Mouse (Mus musculus) kidney, postnatal 0 days (tissue): ENCODE data around the gene Rdh5. TPM values are rescaled to one million over a fixed set of nuclear protein-coding genes. Genes with fewer than 3 reads are reported as not detected.

ENCODE experiments used
- ATAC-seq: fragments of 200-750 bp; cut with Nextera tagmentation; replicated peaks from 2 replicates; pipeline ENCODE4 v1.8.0; 2017; ENCODE audit warnings: low read depth, moderate number of reproducible peaks, moderate TSS enrichment, moderate library complexity; ENCODE audit not compliant: low FRiP score
- DNase-seq: peaks from one replicate; pipeline ENCODE4 v3.0.0-alpha.2; 2016; ENCODE audit warnings: low spot score
- H3K27ac ChIP-seq: fragments of 300-500 bp; sonication (generic); 2 replicates; pipeline ENCODE4 v1.5.1; 2014; ENCODE audit warnings: mild to moderate bottlenecking
- H3K27me3 ChIP-seq: fragments of 300-500 bp; sonication (generic); 2 replicates; pipeline ENCODE4 v1.6.1; 2014; ENCODE audit warnings: low read length, mixed read lengths; ENCODE audit not compliant: insufficient read depth
- H3K36me3 ChIP-seq: fragments of 300-500 bp; sonication (generic); 2 replicates; pipeline ENCODE4 v1.6.1; 2014; ENCODE audit warnings: low read length, mixed read lengths; ENCODE audit not compliant: insufficient read depth
- H3K4me1 ChIP-seq: fragments of 300-500 bp; sonication (generic); replicated peaks from 2 replicates; pipeline ENCODE4 v1.6.1; 2014; ENCODE audit warnings: antibody characterized with exemption, low read length, mixed read lengths; ENCODE audit not compliant: insufficient read depth
- H3K4me2 ChIP-seq: fragments of 300-500 bp; sonication (generic); 2 replicates; pipeline ENCODE4 v1.6.1; 2014; ENCODE audit warnings: mild to moderate bottlenecking, low read length, moderate library complexity, mixed read lengths
- H3K4me3 ChIP-seq: fragments of 300-500 bp; sonication (generic); replicated peaks from 2 replicates; pipeline ENCODE4 v1.5.1; 2014; ENCODE audit warnings: low read depth, low read length
- H3K9ac ChIP-seq: fragments of 300-500 bp; sonication (generic); 2 replicates; pipeline ENCODE4 v1.6.1; 2014; ENCODE audit warnings: low read depth, low read length
- H3K9me3 ChIP-seq: fragments of 300-500 bp; sonication (generic); replicated peaks from 2 replicates; pipeline ENCODE4 v1.6.1; 2016; ENCODE audit warnings: low read length, inconsistent platforms, mixed read lengths
- CTCF ChIP-seq: IDR thresholded peaks from 2 replicates; pipeline ENCODE4 v1.5.1; 2016; ENCODE audit warnings: antibody characterized with exemption, low read depth, mild to moderate bottlenecking, moderate library complexity
- WGBS: fragments of 180-500 bp; shearing (Covaris S2); extraction: QIAGEN DNeasy Blood & Tissue Kit; methylation state at CpG from one replicate; pipeline ENCODE4 v1.1.7; 2014; 5-methylcytosine and 5-hydroxymethylcytosine counted together
- polyA plus RNA-seq: library from polyadenylated mRNA; unstranded; fragments of >200 nt; fragmentation: Nextera tagmentation; extraction: Ambion mirVana; gene quantifications from 2 replicates; pipeline ENCODE4 v1.2.1, GENCODE M21; 2015

Gene Rdh5
- 12.9 and 15.0 TPM in 2 replicates for polyA plus RNA-seq

DNA sequence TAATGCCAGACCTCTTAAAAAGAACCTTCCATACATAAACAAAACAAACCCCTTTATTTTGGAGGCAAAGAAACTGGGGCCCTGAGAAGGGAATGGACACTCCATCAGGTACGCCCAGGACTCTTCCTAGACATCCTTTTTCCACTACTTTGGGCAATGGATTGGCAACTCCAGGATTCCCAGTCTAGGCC, at the start of gene Rdh5:
Gene Rdh5, minus strand, starts transcription at position 67 of the 191 bp plus-strand sequence.
- Histone ChIP-seq H3K36me3 (0 out of 2 replicates have a peak, but pooled peaks cover under 1% of the 10 kb centered on the region), H3K9ac (peak within 1 kb of the TSS; percentile 75), H3K4me1 (peaks cover 31% of the 10 kb centered on the region), H3K9me3 (no peaks in the 10 kb centered on the region), H3K4me3 (peak within 1 kb of the TSS; percentile 65), H3K27me3 (no peaks in the 10 kb centered on the region), H3K27ac (peak within 1 kb of the TSS; percentile 95), H3K4me2 (peak within 1 kb of the TSS; percentile 59)
- WGBS = 16% methylated on average over 1 of the region's 1 CpGs
- ATAC-seq = no peak
- no peak for TF ChIP-seq CTCF
- DNase-seq = no peak

DNA sequence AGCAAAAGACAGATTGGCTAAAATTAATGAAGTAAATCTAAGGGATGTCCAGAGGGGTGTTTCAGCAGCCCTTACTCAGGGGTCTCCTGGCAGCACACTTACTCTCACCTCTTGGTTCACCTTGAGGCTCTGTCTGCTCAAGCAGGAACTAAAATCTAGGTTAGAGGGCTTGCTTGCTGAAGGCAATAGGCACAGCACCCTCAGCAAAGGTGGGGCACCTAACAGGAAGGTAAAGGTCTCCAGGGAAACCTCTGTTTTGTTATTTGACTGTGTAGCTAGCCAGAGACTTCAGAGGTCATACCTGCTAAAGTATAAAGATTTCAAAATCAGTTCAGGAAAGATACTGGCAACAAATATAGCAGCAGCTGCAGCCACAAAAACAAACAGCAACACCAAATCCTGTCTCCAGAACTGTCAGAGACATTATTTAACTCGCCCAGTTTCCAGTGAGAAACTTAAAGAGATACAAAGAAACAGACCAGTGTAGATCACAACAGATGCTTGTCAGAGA, 48.1 kb upstream of the Rdh5 start:
- no peak for ATAC-seq
- WGBS = 41% methylated on average over 1 of the region's 1 CpGs
- no peak for DNase-seq

DNA sequence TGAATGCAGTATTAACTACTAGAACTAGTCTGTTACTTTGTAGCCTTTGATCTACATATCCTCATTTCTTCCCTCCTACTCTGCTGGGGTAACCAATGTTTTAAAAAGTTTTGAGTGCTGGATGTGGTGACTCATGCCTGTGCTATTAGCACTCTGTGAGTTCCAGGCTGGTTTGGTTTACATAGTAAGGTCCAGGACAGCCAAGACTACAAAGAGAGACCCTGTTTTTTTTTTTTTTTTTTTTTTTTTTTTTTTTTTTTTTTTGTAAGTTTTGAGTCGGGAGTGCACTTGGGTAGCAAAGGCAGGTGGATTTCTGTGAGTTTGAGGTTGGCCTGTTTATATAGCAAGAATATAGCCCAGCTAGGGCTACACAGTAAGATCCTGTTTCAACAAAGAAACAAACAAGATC, 45.7 kb upstream of the Rdh5 start:
- no peak; the same call in 1 of the 2 replicates for ATAC-seq
- Histone ChIP-seq H3K4me2 (no peak overlapping the region), H3K9me3 (no peaks in the 10 kb centered on the region), H3K4me3 (no peak overlapping the region), H3K4me1 (no peaks in the 10 kb centered on the region), H3K27ac (no peak overlapping the region), H3K36me3 (no peaks in the 10 kb centered on the region), H3K9ac (no peak overlapping the region), H3K27me3 (no peaks in the 10 kb centered on the region)
- TF ChIP-seq CTCF = no peak
- DNase-seq = peak; percentile 40
- 18% methylated on average over 1 of the region's 1 CpGs for WGBS

More for the DNA sequence above, 48.1 kb upstream of the Rdh5 start:
- Histone ChIP-seq H3K36me3 (no peaks in the 10 kb centered on the region), H3K4me3 (no peak overlapping the region), H3K4me1 (no peaks in the 10 kb centered on the region), H3K27me3 (no peaks in the 10 kb centered on the region), H3K27ac (no peak overlapping the region), H3K9ac (no peak overlapping the region), H3K9me3 (no peaks in the 10 kb centered on the region), H3K4me2 (no peak overlapping the region)
- no peak for TF ChIP-seq CTCF

DNA sequence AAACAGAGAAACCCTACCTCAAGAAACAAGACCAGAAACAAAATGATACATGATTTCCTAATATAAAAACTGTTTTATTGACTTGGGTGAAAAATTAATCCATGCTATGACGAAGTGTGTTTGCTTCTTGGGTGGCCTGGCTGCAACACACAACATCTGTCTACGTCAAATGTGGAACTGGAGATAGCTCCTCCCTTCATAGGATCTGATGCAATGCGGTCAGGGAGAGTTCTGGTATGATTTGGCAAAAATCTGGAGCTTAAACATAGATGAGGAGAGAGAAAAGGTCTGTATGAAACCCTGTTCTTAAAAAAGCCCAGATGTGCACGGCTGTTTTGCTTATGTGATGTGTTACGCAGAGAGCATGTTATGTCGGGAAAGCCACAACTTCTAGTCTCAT, 43.2 kb upstream of the Rdh5 start:
- H3K27me3 ChIP-seq = no peaks in the 10 kb centered on the region
- H3K4me3 ChIP-seq = no peak overlapping the region
- no peak for TF ChIP-seq CTCF
- ATAC-seq (no peak), DNase-seq (no peak)
- no peaks in the 10 kb centered on the region for H3K9me3 ChIP-seq
- no peaks in the 10 kb centered on the region for H3K4me1 ChIP-seq
- H3K36me3 ChIP-seq = no peaks in the 10 kb centered on the region
- WGBS = 76% methylated on average over 6 of the region's 6 CpGs
- no peak overlapping the region for H3K27ac ChIP-seq
- H3K9ac ChIP-seq = no peak overlapping the region
- H3K4me2 ChIP-seq = no peak overlapping the region

DNA sequence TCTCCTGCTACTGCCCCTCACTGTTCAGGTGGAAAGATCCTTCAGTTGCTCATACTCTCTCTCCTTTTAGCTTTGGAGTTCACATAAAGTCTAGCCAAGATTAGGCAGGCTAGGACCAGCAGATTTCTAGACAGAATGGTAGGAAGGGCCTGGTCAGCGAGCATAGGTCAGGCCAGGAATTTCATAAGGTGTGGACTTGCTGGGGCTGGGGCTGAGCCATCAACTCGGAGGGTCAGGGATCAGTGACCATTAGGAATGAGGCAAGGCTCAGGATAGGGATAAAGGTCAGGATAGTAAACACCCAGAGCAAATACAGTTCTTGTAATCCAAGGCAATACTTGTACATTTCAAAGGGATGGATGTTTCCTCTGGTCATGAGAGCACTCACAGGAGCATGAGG, 42.3 kb upstream of the Rdh5 start:
- H3K9me3 ChIP-seq = no peaks in the 10 kb centered on the region
- peak; percentile 28 for DNase-seq
- H3K27ac ChIP-seq = no peak overlapping the region; the same call in 1 of the 2 replicates
- no peaks in the 10 kb centered on the region for H3K4me1 ChIP-seq
- no peak for TF ChIP-seq CTCF
- H3K9ac ChIP-seq = no peak overlapping the region
- H3K4me3 ChIP-seq = no peak overlapping the region
- ATAC-seq = peak; percentile 93
- 47% methylated on average over 2 of the region's 2 CpGs for WGBS
- H3K27me3 ChIP-seq = no peaks in the 10 kb centered on the region
- H3K36me3 ChIP-seq = no peaks in the 10 kb centered on the region
- no peak overlapping the region for H3K4me2 ChIP-seq

- Histone ChIP-seq H3K36me3 (no peaks in the 10 kb centered on the region), H3K9me3 (no peaks in the 10 kb centered on the region), H3K4me2 (0 out of 2 replicates have a peak within 1 kb of the TSS, but pooled peaks have one; percentile 22), H3K9ac (no peak within 1 kb of the TSS), H3K4me3 (no peak within 1 kb of the TSS), H3K4me1 (no peaks in the 10 kb centered on the region), H3K27me3 (no peaks in the 10 kb centered on the region), H3K27ac (peak within 1 kb of the TSS; percentile 32; the same call in 1 of the 2 replicates)
- DNase-seq = no peak
- peak; percentile 57 for ATAC-seq
- 78% methylated on average over 12 of the region's 12 CpGs for WGBS
- no peak for TF ChIP-seq CTCF
Observed at GRCm38 (mm10) chr10:128960590-128961584, 38.2 kb upstream of the Rdh5 start, which contains the start of gene Mettl7b. Gene Mettl7b (minus strand): TSS chr10:128960988.
